Mouse (Mus musculus) spleen, adult 2 months (tissue): ENCODE measurements around the gene Sf1.

ENCODE experiments used
- CTCF ChIP-seq: fragments of 200-500 bp; IDR thresholded peaks from 2 replicates; pipeline ENCODE4 v1.5.1; 2011; ENCODE audit warnings: mild to moderate bottlenecking, inconsistent platforms; ENCODE audit not compliant: insufficient read depth, insufficient read length, insufficient replicate concordance; ENCODE audit errors: extremely low read depth
- POLR2A ChIP-seq: fragments of 200-500 bp; IDR thresholded peaks from 2 replicates; pipeline ENCODE4 v1.6.1; 2011; ENCODE audit warnings: low read depth, low read length, inconsistent platforms

DNA sequence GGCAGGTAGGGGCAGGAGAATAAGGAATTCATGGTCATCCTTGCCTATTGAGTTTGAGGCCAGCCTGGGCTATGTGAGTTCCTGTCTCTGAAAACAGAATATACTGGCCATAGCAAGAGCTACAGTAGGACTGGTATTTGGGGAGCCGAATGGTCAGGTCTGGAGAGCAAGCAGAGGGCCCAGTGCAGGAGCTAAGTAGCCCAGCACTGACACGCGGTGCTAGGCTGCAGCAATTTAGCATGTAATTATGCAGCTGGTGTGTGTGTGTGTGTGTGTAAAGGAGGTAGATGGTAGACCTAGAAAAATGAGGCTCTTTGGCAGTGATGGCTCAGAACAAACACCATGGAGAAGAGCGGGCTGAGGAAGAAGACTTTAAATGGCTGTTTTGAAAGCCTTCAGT lies 15.9 kb upstream of the Sf1 start:
- no peak for TF ChIP-seq CTCF
- no peak for TF ChIP-seq POLR2A
